Mouse (Mus musculus): ENCODE measurements around the gene Tmeff1. TPM values are rescaled to one million over a fixed set of nuclear protein-coding genes. Genes with fewer than 3 reads are reported as not detected.

The Tmeff1 gene
- polyA plus RNA-seq, 1 experiment = not detected

GRCm38 (mm10) chr4:48581993-48582392 lies 3.0 kb upstream of the Tmeff1 start:
- Histone ChIP-seq H3K27ac (ENCODE audit: insufficient read depth, low read depth, low read length) (no peak overlapping the region; the same call in 1 of the 2 replicates), H3K4me1 (ENCODE audit: control insufficient read depth, insufficient read depth, low read length) (peaks cover 21% of the 10 kb centered on the region), H3K4me3 (ENCODE audit: insufficient read depth, low read depth, low read length) (no peak overlapping the region)
- TF ChIP-seq POLR2A (IDR thresholded peaks at IDR 0.05; ENCODE audit: insufficient read depth, low read depth, low read length) (no peak), CTCF (IDR thresholded peaks at IDR 0.05; ENCODE audit: insufficient read depth, low read depth, low read length) (no peak)
- WGBS = 44% methylated on average over 3 of the region's 3 CpGs

DNA sequence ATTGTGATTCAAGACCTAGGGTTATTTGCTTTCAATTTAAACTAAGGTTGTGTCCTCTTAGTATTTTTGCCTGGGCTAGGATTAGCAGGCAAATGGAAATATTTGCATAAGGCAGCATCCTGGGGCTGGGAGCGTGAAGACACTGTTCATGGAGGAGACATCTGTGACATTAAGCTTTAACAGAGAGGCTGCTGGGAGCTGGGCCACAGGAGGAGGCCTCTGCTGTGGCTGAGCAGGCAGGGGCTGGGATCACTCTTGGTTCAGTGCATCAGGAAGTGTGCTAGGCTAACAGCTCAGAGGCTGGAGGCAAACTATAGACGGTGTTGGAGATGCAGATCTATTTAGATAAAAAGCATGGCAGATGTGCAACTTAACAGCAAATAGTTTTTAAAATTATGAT lies 2.0 kb upstream of the Tmeff1 start:
- Histone ChIP-seq H3K4me3 (ENCODE audit: insufficient read depth, low read depth, low read length) (no peak overlapping the region), H3K27ac (ENCODE audit: insufficient read depth, low read depth, low read length) (no peak overlapping the region), H3K4me1 (ENCODE audit: control insufficient read depth, insufficient read depth, low read length) (peaks cover 21% of the 10 kb centered on the region)
- no peak for TF ChIP-seq POLR2A (IDR thresholded peaks at IDR 0.05; ENCODE audit: insufficient read depth, low read depth, low read length)
- no peak for TF ChIP-seq CTCF (IDR thresholded peaks at IDR 0.05; ENCODE audit: insufficient read depth, low read depth, low read length)
- WGBS = 78% methylated on average over 2 of the region's 2 CpGs

GRCm38 (mm10) chr4:48585241-48586098 lies 496 bp downstream of the Tmeff1 start:
- H3K4me1 ChIP-seq (ENCODE audit: control insufficient read depth, insufficient read depth, low read length) = peaks cover 24% of the 10 kb centered on the region
- H3K27ac ChIP-seq (ENCODE audit: insufficient read depth, low read depth, low read length) = peak overlapping the region; percentile 23
- peak overlapping the region; percentile 90 for H3K4me3 ChIP-seq (ENCODE audit: insufficient read depth, low read depth, low read length)
- under 1% methylated on average over 92 of the region's 92 CpGs for WGBS
- TF ChIP-seq POLR2A (IDR thresholded peaks at IDR 0.05; ENCODE audit: insufficient read depth, low read depth, low read length) (no peak), CTCF (IDR thresholded peaks at IDR 0.05; ENCODE audit: insufficient read depth, low read depth, low read length) (no peak; the same call in 1 of the 2 replicates)

- Histone ChIP-seq H3K4me1 (ENCODE audit: control insufficient read depth, insufficient read depth, low read length) (peaks cover 21% of the 10 kb centered on the region), H3K27ac (ENCODE audit: insufficient read depth, low read depth, low read length) (peak overlapping the region; percentile 23), H3K4me3 (ENCODE audit: insufficient read depth, low read depth, low read length) (peak overlapping the region; percentile 90)
- TF ChIP-seq POLR2A (IDR thresholded peaks at IDR 0.05; ENCODE audit: insufficient read depth, low read depth, low read length) (no peak), CTCF (IDR thresholded peaks at IDR 0.05; ENCODE audit: insufficient read depth, low read depth, low read length) (no peak)
- 12% methylated on average over 12 of the region's 12 CpGs for WGBS
These were observed 1.3 kb downstream of the Tmeff1 start for GRCm38 (mm10) chr4:48586099-48586821.

- 87% methylated on average over 2 of the region's 2 CpGs for WGBS
- H3K4me1 ChIP-seq (ENCODE audit: control insufficient read depth, insufficient read depth, low read length) = peaks cover 17% of the 10 kb centered on the region
- H3K4me3 ChIP-seq (ENCODE audit: insufficient read depth, low read depth, low read length) = no peak overlapping the region
- TF ChIP-seq CTCF (IDR thresholded peaks at IDR 0.05; ENCODE audit: insufficient read depth, low read depth, low read length) (no peak), POLR2A (IDR thresholded peaks at IDR 0.05; ENCODE audit: insufficient read depth, low read depth, low read length) (no peak)
- no peak overlapping the region for H3K27ac ChIP-seq (ENCODE audit: insufficient read depth, low read depth, low read length)
These were observed 2.6 kb downstream of the Tmeff1 start for GRCm38 (mm10) chr4:48587526-48587925.

GRCm38 (mm10) chr4:48588576-48588975 lies 3.6 kb downstream of the Tmeff1 start:
- Histone ChIP-seq H3K27ac (ENCODE audit: insufficient read depth, low read depth, low read length) (no peak overlapping the region), H3K4me3 (ENCODE audit: insufficient read depth, low read depth, low read length) (no peak overlapping the region), H3K4me1 (ENCODE audit: control insufficient read depth, insufficient read depth, low read length) (peaks cover 20% of the 10 kb centered on the region)
- 40% methylated on average over 9 of the region's 9 CpGs for WGBS
- TF ChIP-seq POLR2A (IDR thresholded peaks at IDR 0.05; ENCODE audit: insufficient read depth, low read depth, low read length) = no peak
- no peak for TF ChIP-seq CTCF (IDR thresholded peaks at IDR 0.05; ENCODE audit: insufficient read depth, low read depth, low read length)

DNA sequence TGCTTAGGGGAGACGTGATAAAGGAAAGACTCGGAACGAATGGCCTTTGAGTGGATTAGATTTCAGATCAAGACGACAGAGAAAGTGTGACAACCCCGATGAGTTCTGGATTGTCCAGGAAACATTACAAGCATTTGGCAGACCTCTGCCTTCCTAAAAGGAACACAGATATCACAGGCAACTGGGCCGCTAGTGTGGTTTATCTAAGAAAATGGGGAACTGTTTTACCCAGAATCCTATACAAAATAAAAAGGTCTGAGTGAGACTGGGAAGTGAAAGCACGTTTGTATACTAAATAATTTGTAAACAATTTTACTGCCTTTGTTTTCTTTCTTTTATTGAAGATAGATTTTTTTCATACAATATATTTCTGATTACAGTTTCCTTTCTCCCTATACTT lies 5.9 kb downstream of the Tmeff1 start:
- peaks cover 10% of the 10 kb centered on the region for H3K4me1 ChIP-seq (ENCODE audit: control insufficient read depth, insufficient read depth, low read length)
- WGBS = 85% methylated on average over 7 of the region's 7 CpGs
- TF ChIP-seq CTCF (IDR thresholded peaks at IDR 0.05; ENCODE audit: insufficient read depth, low read depth, low read length) (no peak), POLR2A (IDR thresholded peaks at IDR 0.05; ENCODE audit: insufficient read depth, low read depth, low read length) (no peak)
- H3K4me3 ChIP-seq (ENCODE audit: insufficient read depth, low read depth, low read length) = no peak overlapping the region
- no peak overlapping the region for H3K27ac ChIP-seq (ENCODE audit: insufficient read depth, low read depth, low read length)

GRCm38 (mm10) chr4:48591390-48591789 lies 6.4 kb downstream of the Tmeff1 start:
- no peak for TF ChIP-seq POLR2A (IDR thresholded peaks at IDR 0.05; ENCODE audit: insufficient read depth, low read depth, low read length)
- no peak for TF ChIP-seq CTCF (IDR thresholded peaks at IDR 0.05; ENCODE audit: insufficient read depth, low read depth, low read length)
- WGBS = 92% methylated on average over 3 of the region's 3 CpGs
- Histone ChIP-seq H3K4me3 (ENCODE audit: insufficient read depth, low read depth, low read length) (no peak overlapping the region), H3K4me1 (ENCODE audit: control insufficient read depth, insufficient read depth, low read length) (peaks cover 8% of the 10 kb centered on the region), H3K27ac (ENCODE audit: insufficient read depth, low read depth, low read length) (no peak overlapping the region)

- 79% methylated on average over 5 of the region's 5 CpGs for WGBS
- no peak overlapping the region for H3K27ac ChIP-seq (ENCODE audit: insufficient read depth, low read depth, low read length)
- peaks cover 5% of the 10 kb centered on the region; the same call in 1 of the 2 replicates for H3K4me1 ChIP-seq (ENCODE audit: control insufficient read depth, insufficient read depth, low read length)
- H3K4me3 ChIP-seq (ENCODE audit: insufficient read depth, low read depth, low read length) = no peak overlapping the region
- TF ChIP-seq POLR2A (IDR thresholded peaks at IDR 0.05; ENCODE audit: insufficient read depth, low read depth, low read length) = no peak
- TF ChIP-seq CTCF (IDR thresholded peaks at IDR 0.05; ENCODE audit: insufficient read depth, low read depth, low read length) = no peak
These were observed 7.4 kb downstream of the Tmeff1 start for GRCm38 (mm10) chr4:48592328-48592727.

Measured in olfactory bulb, adult 2 months (tissue).